Mouse (Mus musculus) lung, postnatal 0 days (tissue): ENCODE results near the gene Pde10a.

Experiments used
- CTCF ChIP-seq: IDR thresholded peaks from 2 replicates; pipeline ENCODE4 v1.5.1; 2016; ENCODE audit warnings: antibody characterized with exemption, mild to moderate bottlenecking
- EP300 ChIP-seq: IDR thresholded peaks from 2 replicates; pipeline ENCODE4 v1.6.1; 2016; ENCODE audit warnings: antibody characterized with exemption, mild to moderate bottlenecking, control low read depth

DNA sequence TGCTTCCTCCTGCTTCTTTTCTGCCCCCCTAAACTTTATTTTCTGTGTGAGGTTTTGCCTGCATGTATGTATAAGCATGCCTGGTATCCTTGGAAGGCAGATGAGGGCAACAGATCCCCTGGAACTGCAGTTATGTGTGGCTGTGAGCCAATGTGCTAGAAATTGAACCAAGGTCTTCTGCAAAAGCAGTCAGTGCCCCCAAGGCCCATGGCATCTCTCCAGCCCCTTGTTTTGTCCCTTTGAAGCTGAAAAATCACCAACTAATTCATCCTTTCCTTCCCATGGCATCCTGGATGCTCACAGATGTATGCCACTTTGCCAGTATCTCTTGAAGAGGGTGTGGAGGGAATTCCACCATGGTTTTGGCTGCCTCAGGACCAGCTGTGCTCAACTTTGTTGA is 40.0 kb upstream of the Pde10a start:
- no peak for TF ChIP-seq CTCF
- TF ChIP-seq EP300, result no peak
